Mouse (Mus musculus) liver, embryonic 11.5 days (tissue): Measurements from ENCODE around the gene Gsx1. TPM values are rescaled to one million over a fixed set of nuclear protein-coding genes. Genes with fewer than 3 reads are reported as not detected.

Source experiments
- ATAC-seq: fragments of 200-750 bp; cut with Nextera tagmentation; replicated peaks from 2 replicates; pipeline ENCODE4 v1.8.0; 2017; ENCODE audit warnings: moderate number of reproducible peaks, mild to moderate bottlenecking, moderate TSS enrichment, moderate library complexity; ENCODE audit not compliant: low FRiP score
- DNase-seq: peaks from one replicate; pipeline ENCODE4 v3.0.0-alpha.2; 2017; ENCODE audit warnings: low spot score
- H3K27ac ChIP-seq: fragments of 300-500 bp; sonication (generic); 2 replicates; pipeline ENCODE4 v1.5.1; 2014; ENCODE audit warnings: mild to moderate bottlenecking, low read depth, low read length, control low read depth
- H3K27me3 ChIP-seq: fragments of 300-500 bp; sonication (generic); replicated peaks from 2 replicates; pipeline ENCODE4 v1.6.1; 2014; ENCODE audit warnings: low read length, mixed read lengths; ENCODE audit not compliant: control insufficient read depth, insufficient read depth
- H3K36me3 ChIP-seq: fragments of 300-500 bp; sonication (generic); 2 replicates; pipeline ENCODE4 v1.6.1; 2014; ENCODE audit warnings: mild to moderate bottlenecking, low read length, moderate library complexity, mixed read lengths; ENCODE audit not compliant: control insufficient read depth, insufficient read depth
- H3K4me1 ChIP-seq: fragments of 300-500 bp; sonication (generic); replicated peaks from 2 replicates; pipeline ENCODE4 v1.6.1; 2014; ENCODE audit warnings: low read length, mixed read lengths; ENCODE audit not compliant: control insufficient read depth, insufficient read depth
- H3K4me2 ChIP-seq: fragments of 300-500 bp; sonication (generic); 2 replicates; pipeline ENCODE4 v1.6.1; 2014; ENCODE audit warnings: mild to moderate bottlenecking, control low read depth, moderate library complexity
- H3K4me3 ChIP-seq: fragments of 300-500 bp; sonication (generic); 2 replicates; pipeline ENCODE4 v1.5.1; 2014; ENCODE audit warnings: low read depth, low read length, control low read depth
- H3K9ac ChIP-seq: fragments of 300-500 bp; sonication (generic); 2 replicates; pipeline ENCODE4 v1.6.1; 2014; ENCODE audit warnings: low read depth, low read length, control low read depth
- H3K9me3 ChIP-seq: fragments of 300-500 bp; sonication (generic); 2 replicates; pipeline ENCODE4 v1.6.1; 2016; ENCODE audit warnings: low read length, inconsistent platforms, mixed read lengths; ENCODE audit not compliant: control insufficient read depth
- WGBS: fragments of 180-500 bp; shearing (Covaris S2); extraction: QIAGEN DNeasy Blood & Tissue Kit; methylation state at CpG from one replicate; pipeline ENCODE4 v1.1.7; 2014; 5-methylcytosine and 5-hydroxymethylcytosine counted together
- polyA plus RNA-seq: library from polyadenylated mRNA; unstranded; fragments of >200 nt; fragmentation: Nextera tagmentation; extraction: Ambion mirVana; gene quantifications from 2 replicates; pipeline ENCODE4 v1.2.1, GENCODE M21; 2014

The Gsx1 gene
- polyA plus RNA-seq, 1 experiment from 2014 or later: not detected

- no peak overlapping the region for H3K4me3 ChIP-seq
- WGBS: 84% methylated on average over 7 of the region's 7 CpGs
- DNase-seq (no peak), ATAC-seq (no peak)
- H3K27ac ChIP-seq: no peak overlapping the region
- H3K4me1 ChIP-seq: no peaks in the 10 kb centered on the region
- H3K9ac ChIP-seq: no peak overlapping the region
- H3K4me2 ChIP-seq: no peak overlapping the region
- H3K9me3 ChIP-seq: no peaks in the 10 kb centered on the region
- no peaks in the 10 kb centered on the region; the same call in 1 of the 2 replicates for H3K27me3 ChIP-seq
- H3K36me3 ChIP-seq: no peaks in the 10 kb centered on the region
These were observed 18.4 kb upstream of the Gsx1 start for GRCm38 (mm10) chr5:147170088-147170487.

- Histone ChIP-seq H3K9me3 (no peaks in the 10 kb centered on the region), H3K4me3 (no peak overlapping the region), H3K9ac (no peak overlapping the region), H3K36me3 (no peaks in the 10 kb centered on the region), H3K27me3 (no peaks in the 10 kb centered on the region; the same call in 1 of the 2 replicates), H3K4me2 (no peak overlapping the region), H3K27ac (no peak overlapping the region), H3K4me1 (no peaks in the 10 kb centered on the region)
- no peak for ATAC-seq
- WGBS: 73% methylated on average over 3 of the region's 3 CpGs
- no peak for DNase-seq
These were observed 14.4 kb upstream of the Gsx1 start for GRCm38 (mm10) chr5:147174046-147174445.

GRCm38 (mm10) chr5:147185174-147185915 is 3.2 kb upstream of the Gsx1 start:
- peak overlapping the region; percentile 52 for H3K4me2 ChIP-seq
- H3K36me3 ChIP-seq: no peaks in the 10 kb centered on the region
- DNase-seq (no peak), ATAC-seq (no peak)
- H3K4me3 ChIP-seq: peak overlapping the region; percentile 21; the same call in 1 of the 2 replicates
- H3K27ac ChIP-seq: no peak overlapping the region
- H3K4me1 ChIP-seq: no peaks in the 10 kb centered on the region
- H3K27me3 ChIP-seq: peaks cover 68% of the 10 kb centered on the region
- no peaks in the 10 kb centered on the region; the same call in 1 of the 2 replicates for H3K9me3 ChIP-seq
- no peak overlapping the region for H3K9ac ChIP-seq
- 7% methylated on average over 16 of the region's 19 CpGs for WGBS

GRCm38 (mm10) chr5:147186001-147186431 is 2.5 kb upstream of the Gsx1 start:
- no peak for ATAC-seq
- peaks cover 74% of the 10 kb centered on the region for H3K27me3 ChIP-seq
- peak overlapping the region; percentile 21 for H3K4me3 ChIP-seq
- H3K9me3 ChIP-seq: no peaks in the 10 kb centered on the region; the same call in 1 of the 2 replicates
- no peak for DNase-seq
- WGBS: 2% methylated on average over 24 of the region's 26 CpGs
- H3K27ac ChIP-seq: no peak overlapping the region
- H3K9ac ChIP-seq: no peak overlapping the region
- H3K4me2 ChIP-seq: peak overlapping the region; percentile 52
- no peaks in the 10 kb centered on the region for H3K4me1 ChIP-seq
- H3K36me3 ChIP-seq: no peaks in the 10 kb centered on the region

GRCm38 (mm10) chr5:147186781-147187551 is 1.5 kb upstream of the Gsx1 start:
- no peaks in the 10 kb centered on the region; the same call in 1 of the 2 replicates for H3K9me3 ChIP-seq
- H3K36me3 ChIP-seq: no peaks in the 10 kb centered on the region
- H3K4me3 ChIP-seq: peak overlapping the region; percentile 29; the same call in 1 of the 2 replicates
- H3K9ac ChIP-seq: no peak overlapping the region
- no peak for ATAC-seq
- WGBS: 3% methylated on average over 37 of the region's 37 CpGs
- H3K27me3 ChIP-seq: peaks cover 84% of the 10 kb centered on the region
- no peak overlapping the region for H3K27ac ChIP-seq
- no peak for DNase-seq
- peak overlapping the region; percentile 19 for H3K4me2 ChIP-seq
- H3K4me1 ChIP-seq: no peaks in the 10 kb centered on the region

- Histone ChIP-seq H3K4me1 (no peaks in the 10 kb centered on the region), H3K9me3 (no peaks in the 10 kb centered on the region; the same call in 1 of the 2 replicates), H3K36me3 (no peaks in the 10 kb centered on the region), H3K4me3 (peak overlapping the region; percentile 29; the same call in 1 of the 2 replicates), H3K4me2 (peak overlapping the region; percentile 19), H3K9ac (no peak overlapping the region), H3K27ac (no peak overlapping the region), H3K27me3 (peaks cover 89% of the 10 kb centered on the region)
- ATAC-seq: no peak
- WGBS: 7% methylated on average over 25 of the region's 25 CpGs
- no peak for DNase-seq
These were observed 835 bp upstream of the Gsx1 start for GRCm38 (mm10) chr5:147187552-147188170.

GRCm38 (mm10) chr5:147189156-147189555 is 660 bp downstream of the Gsx1 start:
- Histone ChIP-seq H3K27me3 (peaks cover 97% of the 10 kb centered on the region), H3K9ac (no peak overlapping the region), H3K4me3 (peak overlapping the region; percentile 5; the same call in 1 of the 2 replicates), H3K27ac (no peak overlapping the region), H3K36me3 (no peaks in the 10 kb centered on the region), H3K4me1 (no peaks in the 10 kb centered on the region), H3K4me2 (peak overlapping the region; percentile 39), H3K9me3 (no peaks in the 10 kb centered on the region)
- DNase-seq: no peak
- WGBS: 3% methylated on average over 28 of the region's 28 CpGs
- ATAC-seq: no peak

- H3K4me3 ChIP-seq: no peak overlapping the region
- H3K4me1 ChIP-seq: no peaks in the 10 kb centered on the region
- no peaks in the 10 kb centered on the region for H3K9me3 ChIP-seq
- DNase-seq: no peak
- H3K9ac ChIP-seq: no peak overlapping the region
- no peak overlapping the region for H3K4me2 ChIP-seq
- ATAC-seq: no peak
- H3K27ac ChIP-seq: no peak overlapping the region
- H3K27me3 ChIP-seq: peaks cover 95% of the 10 kb centered on the region
- no peaks in the 10 kb centered on the region for H3K36me3 ChIP-seq
- WGBS: 4% methylated on average over 46 of the region's 46 CpGs
These were observed 1.5 kb downstream of the Gsx1 start for GRCm38 (mm10) chr5:147189836-147190602.
